In genomic region chr5:113372995-113373950, GRCm38 (mm10) we compare ENCODE assay signal across 9 mouse cellular contexts. TPM values are rescaled to one million over a fixed set of nuclear protein-coding genes. Genes with fewer than 3 reads are reported as not detected.
DNase-seq lines count a peak whose midpoint lies in the region; ATAC-seq lines count a peak whose summit lies in the region.
"Had no signal": no experiment of that assay in that cellular context is flagged by ENCODE, and none has a peak within 500 bp of the region (broad histone marks: within the 10 kb centered on the region; RNA-seq: fewer than 3 reads in every experiment).

No protein-coding gene starts in this region.

- ATAC-seq in frontal cortex, adult (ENCODE audit: low TSS enrichment), result peak; percentile 61; the same call in 1 of the 2 replicates
- no peak for ATAC-seq in intestine, embryonic 14.5 days (replicated peaks; ENCODE audit: low FRiP score, low TSS enrichment, low read depth)
- ATAC-seq in midbrain, embryonic 16.5 days, result peak; percentile 80

- 5% methylated on average over 33 of the region's 33 CpGs for WGBS in intestine, embryonic 14.5 days
- 2% methylated on average over 33 of the region's 33 CpGs for WGBS in midbrain, embryonic 16.5 days

- no peaks in the 10 kb centered on the region for H3K36me3 ChIP-seq in intestine, embryonic 14.5 days (ENCODE audit: control insufficient read depth, insufficient read depth, low read length)
- H3K36me3 ChIP-seq in midbrain, embryonic 16.5 days (ENCODE audit: control insufficient read depth, insufficient read depth, low read length), result no peaks in the 10 kb centered on the region

- no peak overlapping the region for H3K4me3 ChIP-seq in intestine, embryonic 14.5 days (ENCODE audit: low read depth, low read length)
- peak overlapping the region; percentile 28 for H3K4me3 ChIP-seq in midbrain, embryonic 16.5 days (ENCODE audit: low read depth, low read length)

- peak; percentile 64 for DNase-seq in gastrocnemius, postnatal 10 days
- no peak for DNase-seq in gastrocnemius, postnatal 36 days
- peak; percentile 87 for DNase-seq in cerebellum, adult 8-10 months
- peak; percentile 88 for DNase-seq in intestine, embryonic 14.5 days (ENCODE audit: low spot score)
- peak; percentile 67 to 76 for DNase-seq in left cerebral cortex, postnatal 36 days (ENCODE audit: low spot score in 2 of 2)
- peak; percentile 85 for DNase-seq in testis, postnatal 10 days (ENCODE audit: low spot score)

- 0 out of 2 replicates have a peak, but pooled peaks cover 4% of the 10 kb centered on the region for H3K27me3 ChIP-seq in intestine, embryonic 14.5 days (replicated peaks; ENCODE audit: control insufficient read depth, insufficient read depth, low read length)
- no peaks in the 10 kb centered on the region; the same call in 1 of the 2 replicates for H3K27me3 ChIP-seq in midbrain, embryonic 16.5 days (ENCODE audit: control insufficient read depth, insufficient read depth, low read depth, low read length)

- H3K9me3 ChIP-seq in intestine, embryonic 14.5 days (ENCODE audit: control insufficient read depth, low read length), result no peaks in the 10 kb centered on the region
- no peaks in the 10 kb centered on the region for H3K9me3 ChIP-seq in midbrain, embryonic 16.5 days (replicated peaks; ENCODE audit: control insufficient read depth, low read length, poor library complexity, severe bottlenecking)

- no peaks in the 10 kb centered on the region; the same call in 1 of the 2 replicates for H3K4me1 ChIP-seq in intestine, embryonic 14.5 days (replicated peaks; ENCODE audit: control insufficient read depth, insufficient read depth, low read length)
- H3K4me1 ChIP-seq in midbrain, embryonic 16.5 days (ENCODE audit: control insufficient read depth, insufficient read depth, low read length), result peaks cover 15% of the 10 kb centered on the region

- H3K9ac ChIP-seq in intestine, embryonic 14.5 days (ENCODE audit: low read length), result no peak overlapping the region
- H3K9ac ChIP-seq in midbrain, embryonic 16.5 days (ENCODE audit: low read depth, low read length), result peak overlapping the region; percentile 66

- no peak overlapping the region for H3K27ac ChIP-seq in intestine, embryonic 14.5 days (ENCODE audit: low read depth)
- peak overlapping the region; percentile 66 for H3K27ac ChIP-seq in midbrain, embryonic 16.5 days (ENCODE audit: low read length)
- H3K27ac ChIP-seq: macrophage had no signal

- intact Hi-C loops in gastrocnemius, postnatal 36 days (cut with DNase I), result no loop called here
- intact Hi-C loops in left cerebral cortex, postnatal 36 days (cut with DNase I), result loop anchor here (1.0 to 5.0 kb wide), 2 partner anchors 189 to 351 kb away; partner anchors contain the start of gene 1700069L16Rik

- H3K4me2 ChIP-seq in intestine, embryonic 14.5 days (ENCODE audit: low read length), result peak overlapping the region; percentile 45
- H3K4me2 ChIP-seq in midbrain, embryonic 16.5 days (ENCODE audit: low read length), result peak overlapping the region; percentile 57

RNA-seq across cellular contexts. Expression of gene Aym1, which starts 16.2 kb away (rescaled TPM):
- not detected for total RNA-seq in gastrocnemius, postnatal 10 days (2021)
- total RNA-seq in gastrocnemius, postnatal 36 days (2021), result not detected
- not detected in 2 replicates for polyA plus RNA-seq in intestine, embryonic 14.5 days (2014; fragmentation: Nextera tagmentation; extraction: Ambion mirVana)
- not detected for total RNA-seq in left cerebral cortex, postnatal 36 days (2021)
- not detected in 2 replicates for polyA plus RNA-seq in midbrain, embryonic 16.5 days (2015; fragmentation: Nextera tagmentation; extraction: Ambion mirVana)
- polyA plus RNA-seq: macrophage had no signal

Comparison
In these comparisons a context has a peak if more than half of its experiments do, and no peak if none do; other contexts are left out.
1. DNase-seq: peak in gastrocnemius, postnatal 10 days (single experiment), cerebellum, adult 8-10 months (single experiment), intestine, embryonic 14.5 days (single experiment), left cerebral cortex, postnatal 36 days (2 of 2) and testis, postnatal 10 days (single experiment); none in gastrocnemius, postnatal 36 days (0 of 2).